Mouse (Mus musculus) heart, adult 18-20 months (tissue): ENCODE data around the gene Olfr691. TPM values are rescaled to one million over a fixed set of nuclear protein-coding genes. Genes with fewer than 3 reads are reported as not detected.

Source experiments
- total RNA-seq, 2 experiments: library from RNA; stranded (reverse); gene quantifications; 2 replicates each; pipeline ENCODE4 v1.2.3; 2021

Olfr691 gene
- total RNA-seq, 2 experiments from 2014 or later: not detected

Other genes with a start within 250 kb of the Olfr691 start
- not detected for gene Olfr680-ps1, start 249.5 kb downstream of the Olfr691 start, total RNA-seq
- gene Olfr681, start 225.4 kb downstream of the Olfr691 start, total RNA-seq: not detected
- gene Olfr683, start 195.3 kb downstream of the Olfr691 start, total RNA-seq: not detected
- not detected for gene Olfr684, start 178.6 kb downstream of the Olfr691 start, total RNA-seq
- not detected for gene Olfr685, start 156.3 kb downstream of the Olfr691 start, total RNA-seq
- gene Olfr686, start 134.8 kb downstream of the Olfr691 start, total RNA-seq: not detected
- not detected for gene Olfr688, start 54.2 kb downstream of the Olfr691 start, total RNA-seq
- not detected for gene Olfr689, start 31.1 kb downstream of the Olfr691 start, total RNA-seq
- gene Olfr690, start 8.2 kb downstream of the Olfr691 start, total RNA-seq: not detected
- not detected for gene Olfr692, start 26.0 kb upstream of the Olfr691 start, total RNA-seq
- not detected for gene Gm5901, start 32.8 kb upstream of the Olfr691 start, total RNA-seq
- 10 to 100 TPM; 15.5 to 16.1 TPM for gene Fam160a2, start 57.8 kb upstream of the Olfr691 start, total RNA-seq
- gene Cnga4, start 62.3 kb upstream of the Olfr691 start, total RNA-seq: not detected
- not detected for gene Cckbr, start 83.5 kb upstream of the Olfr691 start, total RNA-seq
- gene Cavin3, start 140.0 kb upstream of the Olfr691 start, total RNA-seq: 10 to 100 TPM; 20.0 to 20.7 TPM
- gene Smpd1, start 212.1 kb upstream of the Olfr691 start, total RNA-seq: 100 to 1,000 TPM; 170 to 189 TPM
- gene Apbb1, start 239.4 kb upstream of the Olfr691 start, total RNA-seq: 100 to 1,000 TPM; 119 to 124 TPM